Mouse (Mus musculus) WW6 (cell line): ENCODE measurements around the gene Galns.
"Not testable (repeated sequence)": the region's sequence is repeated elsewhere in the genome, so short reads cannot be mapped to it uniquely, and the experiment has no call there.

Source experiments
- DNase-seq: peaks from one replicate; pipeline ENCODE4 v3.0.0-alpha.2; 2013; ENCODE audit warnings: low read depth, low spot score

The Galns gene

DNA sequence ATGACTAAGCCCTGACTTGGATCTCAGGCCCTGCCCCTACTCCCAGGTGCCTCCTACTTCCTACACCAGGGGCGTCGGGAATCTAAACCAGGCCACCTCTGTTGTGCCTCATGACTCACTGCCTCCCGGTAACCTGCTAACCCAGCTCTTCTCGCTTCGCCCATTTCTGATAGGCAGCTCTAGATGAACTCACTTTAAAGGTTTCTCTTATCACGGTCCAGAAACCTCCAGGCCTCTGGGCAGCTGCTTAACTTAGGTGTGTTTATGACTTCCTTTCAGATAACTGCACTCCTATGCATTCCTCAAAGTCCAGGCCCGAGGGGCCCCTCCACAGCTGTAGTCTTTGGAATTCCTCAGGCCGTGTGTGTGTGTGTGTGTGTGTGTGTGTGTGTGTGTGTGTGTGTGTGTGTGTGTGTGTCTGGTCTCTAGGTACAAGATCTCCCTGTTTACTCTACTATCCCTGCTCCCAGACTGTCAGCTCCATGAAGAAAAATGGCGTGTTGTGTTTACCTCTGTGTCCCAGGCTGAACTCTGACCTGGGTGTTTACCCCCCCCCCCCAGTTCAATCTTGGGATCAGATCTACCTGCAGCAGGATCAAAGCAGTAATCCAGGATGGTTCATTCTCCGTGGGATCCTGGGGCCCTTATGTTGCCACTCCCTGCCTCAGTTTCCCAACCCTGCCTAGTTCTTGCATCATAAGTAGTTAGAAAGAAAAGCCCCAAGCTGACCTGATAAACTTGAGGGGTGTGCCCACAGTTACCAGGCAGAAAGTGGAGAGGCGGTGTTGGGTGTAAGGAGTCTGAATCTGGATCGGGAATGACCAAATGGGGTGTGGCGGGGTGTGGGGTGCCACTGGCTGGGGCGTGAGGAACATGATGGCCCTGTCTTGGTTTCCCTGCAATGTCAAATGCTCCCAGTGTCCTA is 24.9 kb upstream of the Galns start:
- no peak for DNase-seq

DNA sequence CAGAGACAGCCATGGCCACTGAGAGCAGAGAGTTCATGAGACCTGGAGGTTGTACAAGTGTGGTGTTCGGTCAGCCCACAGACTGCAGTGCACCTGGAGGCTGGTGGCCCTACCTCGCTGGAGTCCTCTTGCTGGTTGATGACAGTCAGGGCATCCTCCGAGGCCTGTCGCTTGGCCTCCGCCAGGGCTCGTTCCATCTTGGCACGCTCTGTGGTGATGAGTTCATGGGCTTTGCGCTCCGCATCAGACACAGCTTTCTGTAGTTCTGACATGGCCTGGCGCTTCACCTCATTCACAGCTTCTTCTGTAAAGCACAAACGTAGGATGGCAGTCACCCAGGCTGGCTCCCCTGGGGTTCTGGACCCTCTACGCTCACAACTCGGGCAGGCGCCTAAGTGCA is 21.9 kb upstream of the Galns start:
- no peak for DNase-seq

DNA sequence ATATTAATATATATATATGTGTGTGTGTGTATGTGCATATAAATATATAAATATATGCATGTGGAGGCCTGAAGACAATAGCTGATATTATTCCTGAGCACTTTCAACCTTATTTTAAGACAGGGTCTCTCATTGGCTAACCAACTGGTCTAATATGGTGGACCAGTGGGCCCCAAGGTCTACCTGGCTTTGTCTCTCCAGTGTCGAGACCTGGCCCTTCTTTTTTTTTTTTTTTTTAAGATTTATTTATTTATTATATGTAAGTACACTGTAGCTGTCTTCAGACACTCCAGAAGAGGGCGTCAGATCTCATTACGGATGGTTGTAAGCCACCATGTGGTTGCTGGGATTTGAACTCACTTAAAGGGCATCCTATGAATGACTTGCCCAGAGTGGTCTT is 20.9 kb upstream of the Galns start:
- not testable (repeated sequence) for DNase-seq

DNA sequence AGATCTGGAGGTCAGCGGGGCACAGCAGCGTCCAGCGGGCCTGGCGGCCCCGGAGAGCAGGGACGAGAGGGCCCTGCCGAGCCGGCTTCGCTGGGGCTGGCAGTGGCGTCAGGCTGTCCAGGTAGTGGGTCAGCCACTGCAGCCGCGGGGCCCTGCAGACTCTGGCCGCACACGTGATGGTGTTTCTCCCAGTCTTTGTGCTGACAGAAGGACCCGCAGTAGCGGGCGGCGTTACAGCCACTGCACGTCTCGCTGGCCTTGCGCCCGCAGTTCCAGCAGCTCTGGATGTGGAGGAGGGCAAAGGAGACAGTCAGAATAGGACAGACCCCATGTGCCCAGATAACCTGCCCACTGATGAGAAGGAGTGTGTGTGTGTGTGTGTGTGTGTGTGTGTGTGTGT is 19.4 kb upstream of the Galns start:
- DNase-seq, result no peak

- DNase-seq, result no peak
These were observed 18.1 kb upstream of the Galns start for GRCm38 (mm10) chr8:122629388-122629787.

DNA sequence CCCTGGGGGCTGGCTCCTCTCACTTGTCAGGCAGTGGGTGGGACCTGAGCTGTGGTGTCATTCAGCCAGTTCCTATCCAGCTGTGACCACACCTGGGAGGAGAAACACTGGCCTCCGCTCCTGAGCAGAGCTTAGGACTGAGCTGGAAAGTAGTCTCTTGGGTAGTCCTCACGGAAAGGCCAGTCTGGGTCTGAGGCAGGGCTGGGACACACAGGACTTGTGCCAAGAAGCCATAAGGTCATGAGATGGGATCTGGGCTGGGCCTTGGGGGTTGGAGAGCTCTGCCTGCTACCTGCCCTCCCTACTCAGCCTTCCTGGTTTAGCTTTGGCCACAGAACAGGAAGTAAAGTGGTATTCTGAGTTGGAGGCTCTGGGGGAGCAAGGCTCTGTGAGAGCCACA is 15.6 kb upstream of the Galns start:
- no peak for DNase-seq

DNA sequence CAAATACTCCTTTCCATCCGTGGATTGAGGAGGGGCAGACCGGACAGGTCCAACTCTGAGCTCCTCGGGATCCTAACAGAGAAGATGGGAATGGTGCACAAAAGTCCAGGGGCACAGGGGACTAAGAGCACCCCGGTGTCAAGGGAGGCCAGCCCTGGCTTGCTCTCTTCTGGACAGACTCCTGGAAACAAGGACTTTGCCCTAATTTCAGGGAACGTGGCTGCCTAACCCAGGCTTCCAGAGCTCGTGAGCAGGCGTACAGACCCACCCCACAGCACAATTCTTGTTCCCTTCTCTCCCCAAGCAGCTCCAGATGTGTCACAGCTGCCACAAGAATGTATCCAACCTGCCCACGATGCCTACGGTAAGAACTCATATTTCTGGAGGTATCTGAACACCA is 14.5 kb upstream of the Galns start:
- no peak for DNase-seq

DNA sequence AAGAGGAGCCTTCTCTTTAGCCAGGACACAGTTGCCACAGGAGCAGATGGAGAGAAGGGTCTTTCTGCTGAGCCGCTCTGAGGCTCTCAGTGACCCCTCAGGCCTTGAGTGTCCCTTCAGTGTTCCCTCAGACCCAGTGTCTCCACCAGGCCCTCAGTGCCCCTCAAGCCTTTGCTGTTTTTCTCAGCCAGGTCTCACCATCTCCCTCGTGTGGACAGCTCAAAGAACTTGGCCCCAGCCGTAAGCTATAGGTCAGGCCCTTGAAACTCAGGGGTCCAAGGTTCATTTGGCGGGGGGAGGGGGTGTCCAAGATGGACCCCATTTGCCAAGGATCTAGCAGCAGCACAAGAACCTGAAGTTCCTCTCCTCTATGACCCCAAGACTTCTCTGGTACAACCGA is 13.4 kb upstream of the Galns start:
- no peak for DNase-seq

GRCm38 (mm10) chr8:122623844-122624642 is 12.8 kb upstream of the Galns start:
- no peak for DNase-seq

DNA sequence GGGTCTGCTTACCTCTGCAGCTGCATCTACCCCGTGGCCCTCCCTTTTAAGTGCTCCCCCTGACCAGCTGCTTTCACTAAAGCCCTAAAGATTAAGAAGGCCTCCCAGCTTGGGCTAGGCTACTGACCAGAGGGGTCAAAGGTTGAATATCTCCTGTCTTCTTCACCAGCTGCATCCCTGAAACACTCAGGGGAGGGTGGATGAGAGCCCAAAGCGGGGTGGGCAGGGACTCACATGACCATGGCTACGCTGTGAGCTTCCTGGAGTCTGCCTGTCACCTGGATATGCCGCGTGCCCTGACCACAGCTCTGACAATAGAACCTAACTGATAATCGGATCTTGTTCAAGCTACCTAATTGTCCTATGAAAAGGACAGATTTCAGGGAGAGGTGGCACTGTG is 11.5 kb upstream of the Galns start, which contains the start of gene Pabpn1l:
Gene Pabpn1l (minus strand): TSS at position 13 of the 400 bp plus-strand sequence.
- no peak for DNase-seq

DNA sequence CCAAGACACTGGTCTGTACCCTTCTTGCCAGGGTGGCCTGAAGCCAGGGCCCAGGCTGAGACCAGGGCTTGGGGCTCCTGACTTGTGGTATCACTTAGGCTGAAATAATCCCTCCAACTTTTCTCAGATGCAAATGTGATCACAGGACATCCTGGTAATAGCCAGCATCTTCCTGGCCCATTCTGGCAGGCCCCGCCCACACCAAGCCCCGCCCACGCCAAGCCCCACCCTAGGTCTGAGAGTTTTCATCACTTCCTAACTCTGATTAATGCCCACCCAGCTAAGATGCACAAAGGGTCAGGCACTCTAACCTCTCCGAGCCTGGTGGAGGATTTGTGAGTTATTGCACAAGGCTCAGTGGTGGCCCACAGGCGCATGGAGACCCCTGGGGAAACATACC is 9.2 kb upstream of the Galns start:
- no peak for DNase-seq

GRCm38 (mm10) chr8:122618660-122619378 is 7.6 kb upstream of the Galns start:
- no peak for DNase-seq

DNA sequence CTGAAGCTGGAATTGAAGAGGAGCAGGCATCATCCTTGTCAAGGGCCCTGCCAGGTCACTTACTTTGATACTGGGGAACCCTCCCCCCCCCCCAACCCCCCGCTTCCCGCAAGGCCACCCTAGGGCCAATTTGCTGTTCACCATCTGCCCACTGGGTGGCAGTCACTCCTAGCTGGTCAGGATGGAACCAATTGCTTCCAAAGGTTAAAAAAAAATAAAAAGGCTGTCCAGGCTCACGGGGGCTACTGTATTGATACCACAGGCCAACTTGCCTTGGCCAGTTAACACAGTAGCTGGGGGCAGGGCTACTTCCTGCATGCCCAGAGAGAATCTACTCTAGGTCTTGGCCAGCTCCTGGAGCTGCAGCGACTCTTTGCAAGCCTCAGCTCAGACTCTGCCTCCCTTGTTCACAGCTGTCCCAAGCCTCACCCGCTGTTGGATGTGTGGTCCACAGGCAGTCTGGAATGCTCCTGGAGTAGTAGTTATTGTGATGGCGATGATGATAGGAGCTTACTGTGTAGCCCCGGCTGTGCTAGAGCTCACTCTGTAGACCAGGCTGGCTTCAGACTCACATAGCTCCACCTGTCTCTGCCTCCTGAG is 6.8 kb upstream of the Galns start:
- no peak for DNase-seq

DNA sequence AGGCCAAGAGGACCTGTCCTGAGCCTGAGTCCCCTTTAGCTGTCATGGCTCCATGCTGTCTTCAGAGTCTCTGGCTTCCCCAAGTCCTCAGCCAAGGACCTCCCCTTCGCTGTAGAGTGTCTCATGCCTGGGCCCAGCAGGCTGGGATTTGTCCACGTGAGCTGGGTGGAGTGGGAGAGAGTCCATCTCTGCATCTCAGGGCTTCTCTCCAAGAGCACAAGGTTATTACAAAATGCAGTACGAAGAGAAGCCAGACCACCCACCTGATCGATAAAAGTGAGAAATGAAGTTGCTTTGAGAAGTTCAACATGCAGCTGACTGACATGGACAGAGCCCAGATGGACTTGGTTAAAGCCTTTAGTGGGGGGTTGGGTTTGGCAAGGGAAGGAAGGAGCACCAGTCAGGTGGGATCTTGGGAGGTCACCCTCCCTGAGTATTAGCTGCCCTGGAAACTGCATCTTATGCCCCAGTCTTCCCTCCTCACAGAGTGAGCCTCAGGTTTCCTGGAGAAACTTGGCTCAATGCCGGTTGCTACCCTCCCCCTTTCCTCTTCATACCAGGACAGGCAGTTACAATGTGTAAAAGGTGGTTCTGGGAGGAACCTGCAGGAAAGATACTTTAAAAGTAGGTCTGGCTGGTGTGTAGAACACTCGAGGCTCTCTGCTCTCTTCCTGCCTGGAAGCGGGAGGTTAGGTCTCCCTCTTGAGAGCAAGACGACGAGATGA is 5.1 kb upstream of the Galns start:
- no peak for DNase-seq

DNA sequence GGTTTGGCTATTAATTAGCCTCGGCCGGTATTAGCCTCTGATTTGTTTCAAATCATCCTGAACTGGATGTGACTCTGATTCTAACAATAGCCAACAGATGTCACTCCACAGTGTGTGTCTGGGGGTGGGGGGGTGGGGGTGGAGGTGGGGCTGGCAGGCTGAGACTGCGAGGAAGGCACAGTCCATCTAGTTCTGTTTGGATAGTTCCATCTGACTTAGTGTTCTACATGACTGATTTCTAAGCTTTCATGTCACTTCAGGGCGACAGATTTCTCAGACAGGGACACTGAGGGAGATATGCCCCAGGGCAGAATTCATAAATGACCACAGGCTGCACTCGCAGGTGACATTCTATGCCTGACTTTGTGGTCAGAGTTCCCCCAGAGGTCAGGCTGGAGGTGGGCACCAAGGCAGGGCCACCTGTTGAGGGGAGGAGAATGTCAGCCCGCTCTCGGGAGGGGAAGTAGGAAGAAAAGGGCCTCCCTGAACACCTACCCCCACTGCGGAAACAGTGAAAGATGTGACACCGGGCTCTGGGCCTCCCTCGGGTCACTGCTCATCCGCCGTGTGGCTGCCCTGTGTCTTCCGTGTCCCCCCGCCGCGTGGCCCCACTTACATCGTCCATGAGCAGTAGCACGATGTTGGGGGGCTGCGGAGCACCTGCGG is 518 bp downstream of the Galns start:
- no peak for DNase-seq

DNA sequence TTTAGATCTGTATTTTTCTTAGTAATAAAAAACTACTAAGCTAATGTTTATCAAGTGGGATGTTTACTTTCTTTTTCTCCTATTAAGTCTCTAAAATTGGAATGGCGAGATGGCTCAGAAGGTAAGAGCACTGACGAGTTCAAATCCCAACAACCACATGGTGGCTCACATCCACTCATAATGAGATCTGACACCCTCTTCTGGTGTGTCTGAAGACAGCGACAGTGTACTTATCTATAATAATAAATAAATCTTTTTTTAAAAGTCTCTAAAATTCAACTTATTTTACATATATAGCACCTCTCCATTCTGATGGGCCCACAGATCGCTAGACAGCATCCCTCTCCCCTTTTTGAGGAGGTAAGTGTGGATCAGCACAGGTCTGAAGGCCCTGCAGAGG is 1.1 kb downstream of the Galns start:
- DNase-seq, result no peak

DNA sequence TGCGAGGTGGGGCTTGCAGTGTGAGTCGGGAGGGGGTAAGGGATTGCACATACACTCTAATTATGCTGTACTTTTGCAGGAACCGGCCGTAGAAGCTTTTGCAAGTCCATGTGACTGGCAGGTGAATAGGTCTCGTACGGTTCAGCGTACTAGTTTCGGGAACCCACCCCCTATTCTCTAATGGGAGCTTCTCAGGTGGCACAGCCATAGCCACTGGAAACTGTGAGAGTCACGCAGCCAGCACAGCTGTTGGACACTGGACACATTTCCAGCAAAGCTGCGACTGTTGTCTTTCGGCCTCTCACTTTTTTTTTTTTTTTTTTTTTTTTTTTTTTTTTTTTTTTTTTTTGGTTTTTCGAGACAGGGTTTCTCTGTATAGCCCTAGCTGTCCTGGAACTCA is 4.5 kb downstream of the Galns start:
- DNase-seq, result no peak

DNA sequence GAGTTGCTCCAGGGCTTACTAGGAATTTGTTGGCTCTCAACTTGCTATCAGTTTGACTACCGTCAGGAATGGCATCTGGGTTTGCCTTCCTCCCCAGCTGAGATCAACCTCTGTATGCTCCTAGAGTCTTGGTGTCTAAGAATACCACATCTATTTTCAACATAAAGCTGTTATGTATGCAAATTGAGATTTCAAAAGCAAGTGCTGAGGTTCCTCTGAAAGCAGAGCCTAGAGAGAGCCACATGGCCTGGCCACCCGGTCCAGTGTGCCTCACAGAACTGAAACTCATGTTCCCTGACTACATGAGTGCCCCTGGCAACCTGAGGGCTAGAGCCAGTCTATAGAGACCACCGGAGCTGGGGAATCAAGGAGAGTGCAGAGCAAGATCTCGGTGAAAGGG is 5.9 kb downstream of the Galns start:
- no peak for DNase-seq

- DNase-seq, result no peak
These were observed 6.6 kb downstream of the Galns start for GRCm38 (mm10) chr8:122604640-122605039.

- no peak for DNase-seq
These were observed 10.6 kb downstream of the Galns start for GRCm38 (mm10) chr8:122600666-122601065.
